Mouse (Mus musculus) thymus, adult 2 months (tissue): Measurements from ENCODE around the gene Adamtsl3. TPM values are rescaled to one million over a fixed set of nuclear protein-coding genes. Genes with fewer than 3 reads are reported as not detected.

ENCODE experiments used
- DNase-seq: peaks from one replicate; pipeline ENCODE4 v3.0.0; 2021
- H3K27ac ChIP-seq: fragments of 200-500 bp; 2 replicates; pipeline ENCODE4 v1.5.1; 2012; ENCODE audit warnings: low read length, control low read depth; ENCODE audit not compliant: control insufficient read depth, insufficient read depth
- H3K27me3 ChIP-seq: fragments of 200-500 bp; 2 replicates; pipeline ENCODE4 v1.6.1; 2012; ENCODE audit warnings: mild to moderate bottlenecking, low read length, moderate library complexity, mixed read lengths; ENCODE audit not compliant: control insufficient read depth, insufficient read depth
- H3K36me3 ChIP-seq: fragments of 200-500 bp; 2 replicates; pipeline ENCODE4 v1.6.1; 2012; ENCODE audit warnings: mild to moderate bottlenecking, low read length, moderate library complexity; ENCODE audit not compliant: control insufficient read depth, insufficient read depth
- H3K4me1 ChIP-seq: fragments of 200-500 bp; replicated peaks from 2 replicates; pipeline ENCODE4 v1.6.1; 2012; ENCODE audit warnings: low read length; ENCODE audit not compliant: control insufficient read depth, insufficient read depth
- H3K4me3 ChIP-seq: fragments of 200-500 bp; 2 replicates; pipeline ENCODE4 v1.5.1; 2012; ENCODE audit warnings: mild to moderate bottlenecking, low read length, control low read depth, moderate library complexity; ENCODE audit not compliant: control insufficient read depth, insufficient read depth
- CTCF ChIP-seq: fragments of 200-500 bp; IDR thresholded peaks from 2 replicates; pipeline ENCODE4 v1.5.1; 2012; ENCODE audit warnings: mild to moderate bottlenecking, control low read depth, low read length, moderate library complexity, borderline replicate concordance; ENCODE audit not compliant: control insufficient read depth, poor library complexity, insufficient read depth; ENCODE audit errors: extremely low read depth
- POLR2A ChIP-seq: fragments of 200-500 bp; IDR thresholded peaks from 2 replicates; pipeline ENCODE4 v1.6.1; 2012; ENCODE audit warnings: mild to moderate bottlenecking, low read length, control low read depth, moderate library complexity; ENCODE audit not compliant: control insufficient read depth, poor library complexity, insufficient read depth; ENCODE audit errors: extremely low read depth
- WGBS: fragments of 180-500 bp; shearing (Covaris S2); methylation state at CpG from one replicate; pipeline ENCODE4 v1.1.7; 2018; 5-methylcytosine and 5-hydroxymethylcytosine counted together
- polyA plus RNA-seq: library from polyadenylated mRNA; depleted of rRNA; stranded (reverse); fragments of >200 nt; gene quantifications from 2 replicates; pipeline ENCODE4 v1.2.3, GENCODE M21; 2012

Adamtsl3 gene
- polyA plus RNA-seq, 1 experiment = 0.51 TPM

DNA sequence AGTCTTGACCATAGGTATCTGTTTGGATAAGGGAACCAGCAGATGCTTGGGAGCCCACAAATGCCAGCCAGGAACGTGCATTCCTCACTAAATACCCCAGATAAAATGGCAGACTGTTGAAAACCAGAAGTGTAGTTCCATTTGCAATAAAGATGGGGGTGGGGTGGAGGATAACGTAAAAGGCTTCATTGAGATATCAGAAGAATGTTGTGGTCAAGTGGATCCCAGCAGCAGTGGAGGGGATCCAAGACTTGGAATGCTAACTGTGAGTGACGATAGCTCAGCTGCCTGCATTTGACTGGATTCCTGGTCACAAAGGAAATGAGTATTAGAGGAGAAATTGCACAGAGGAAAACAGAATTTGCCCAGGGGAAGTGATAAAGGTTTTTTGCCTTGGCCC lies 87.1 kb downstream of the Adamtsl3 start:
- WGBS = 89% methylated on average over 3 of the region's 3 CpGs
- TF ChIP-seq CTCF (no peak), POLR2A (no peak)
- H3K4me3 ChIP-seq = no peak overlapping the region
- H3K27me3 ChIP-seq = no peaks in the 10 kb centered on the region
- no peak overlapping the region for H3K27ac ChIP-seq
- no peak for DNase-seq
- H3K36me3 ChIP-seq = no peaks in the 10 kb centered on the region
- no peaks in the 10 kb centered on the region for H3K4me1 ChIP-seq

- 97% methylated on average over 2 of the region's 2 CpGs for WGBS
- no peaks in the 10 kb centered on the region for H3K4me1 ChIP-seq
- DNase-seq = no peak
These were observed 88.1 kb downstream of the Adamtsl3 start for GRCm38 (mm10) chr7:82423602-82424001.

GRCm38 (mm10) chr7:82424281-82424680 lies 88.8 kb downstream of the Adamtsl3 start:
- no peaks in the 10 kb centered on the region for H3K36me3 ChIP-seq
- DNase-seq = no peak
- H3K27ac ChIP-seq = no peak overlapping the region
- no peaks in the 10 kb centered on the region for H3K27me3 ChIP-seq
- TF ChIP-seq CTCF = no peak
- TF ChIP-seq POLR2A = no peak
- WGBS = 89% methylated on average over 1 of the region's 1 CpGs
- no peak overlapping the region for H3K4me3 ChIP-seq
- H3K4me1 ChIP-seq = no peaks in the 10 kb centered on the region

More at GRCm38 (mm10) chr7:82423602-82424001, 88.1 kb downstream of the Adamtsl3 start:
- H3K4me3 ChIP-seq = no peak overlapping the region
- TF ChIP-seq CTCF = no peak
- TF ChIP-seq POLR2A = no peak
- no peak overlapping the region for H3K27ac ChIP-seq
- no peaks in the 10 kb centered on the region for H3K27me3 ChIP-seq
- H3K36me3 ChIP-seq = no peaks in the 10 kb centered on the region

GRCm38 (mm10) chr7:82425374-82425773 lies 89.9 kb downstream of the Adamtsl3 start:
- 87% methylated on average over 11 of the region's 11 CpGs for WGBS
- Histone ChIP-seq H3K27ac (no peak overlapping the region), H3K27me3 (no peaks in the 10 kb centered on the region), H3K36me3 (no peaks in the 10 kb centered on the region), H3K4me3 (no peak overlapping the region), H3K4me1 (no peaks in the 10 kb centered on the region)
- DNase-seq = no peak
- TF ChIP-seq POLR2A (no peak), CTCF (no peak)

DNA sequence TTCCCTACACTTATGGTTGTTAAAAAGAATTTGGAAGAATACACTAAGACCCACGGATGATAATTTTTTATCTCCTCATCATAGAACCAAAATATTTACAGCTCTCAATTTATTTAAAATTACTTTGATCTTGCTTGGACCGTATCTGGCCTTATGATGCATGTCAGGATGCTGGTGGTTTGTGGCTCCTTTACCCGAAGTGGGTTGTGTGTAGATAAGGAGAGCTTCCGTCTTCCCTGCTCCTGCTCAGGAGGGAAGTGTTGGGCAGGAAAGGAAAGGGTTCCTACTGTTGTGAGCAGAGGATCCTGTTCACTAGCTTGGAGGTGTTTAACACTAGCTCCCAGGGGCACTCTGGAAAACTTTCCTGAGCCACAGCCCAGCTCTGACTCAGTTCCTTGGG lies 94.0 kb downstream of the Adamtsl3 start:
- WGBS = 14% methylated on average over 4 of the region's 4 CpGs
- Histone ChIP-seq H3K4me3 (no peak overlapping the region), H3K4me1 (no peaks in the 10 kb centered on the region), H3K27me3 (no peaks in the 10 kb centered on the region), H3K36me3 (no peaks in the 10 kb centered on the region), H3K27ac (no peak overlapping the region)
- DNase-seq = no peak
- no peak for TF ChIP-seq POLR2A

GRCm38 (mm10) chr7:82431572-82431971 lies 96.1 kb downstream of the Adamtsl3 start:
- Histone ChIP-seq H3K4me1 (no peaks in the 10 kb centered on the region), H3K27me3 (no peaks in the 10 kb centered on the region), H3K36me3 (no peaks in the 10 kb centered on the region), H3K4me3 (no peak overlapping the region), H3K27ac (no peak overlapping the region)
- DNase-seq = no peak
- no peak for TF ChIP-seq CTCF
- TF ChIP-seq POLR2A = no peak
- 43% methylated on average over 2 of the region's 2 CpGs for WGBS

GRCm38 (mm10) chr7:82433226-82433625 lies 97.7 kb downstream of the Adamtsl3 start:
- DNase-seq = no peak
- H3K4me1 ChIP-seq = no peaks in the 10 kb centered on the region
- TF ChIP-seq CTCF = no peak
- TF ChIP-seq POLR2A = no peak
- WGBS = 92% methylated on average over 2 of the region's 2 CpGs
- no peak overlapping the region for H3K27ac ChIP-seq
- no peaks in the 10 kb centered on the region for H3K36me3 ChIP-seq
- no peaks in the 10 kb centered on the region for H3K27me3 ChIP-seq
- no peak overlapping the region for H3K4me3 ChIP-seq
